Mouse (Mus musculus) kidney, postnatal 10 days (tissue): Measurements from ENCODE around the gene Gcnt4.
A peak's percentile ranks its signal among the peaks of the same experiment; 100 is the strongest.
"Not testable (repeated sequence)": the region's sequence is repeated elsewhere in the genome, so short reads cannot be mapped to it uniquely, and the experiment has no call there.

ENCODE experiments used
- DNase-seq: peaks from one replicate; pipeline ENCODE4 v3.0.0; 2021; ENCODE audit warnings: mixed read lengths

The Gcnt4 gene

GRCm38 (mm10) chr13:96923999-96924961 lies at the start of gene Gcnt4:
Gene Gcnt4 (plus strand): TSS chr13:96924689.
- peak; percentile 77 for DNase-seq

- no peak for DNase-seq
These were observed 46.0 kb upstream of the Gcnt4 start for GRCm38 (mm10) chr13:96878220-96879057.

GRCm38 (mm10) chr13:96884534-96884933 lies 40.0 kb upstream of the Gcnt4 start:
- no peak for DNase-seq

GRCm38 (mm10) chr13:96889985-96890384 lies 34.5 kb upstream of the Gcnt4 start:
- DNase-seq: no peak

- no peak for DNase-seq
These were observed 29.3 kb upstream of the Gcnt4 start for GRCm38 (mm10) chr13:96895144-96895543.

- DNase-seq: no peak
These were observed 17.8 kb upstream of the Gcnt4 start for GRCm38 (mm10) chr13:96906717-96907116.

DNA sequence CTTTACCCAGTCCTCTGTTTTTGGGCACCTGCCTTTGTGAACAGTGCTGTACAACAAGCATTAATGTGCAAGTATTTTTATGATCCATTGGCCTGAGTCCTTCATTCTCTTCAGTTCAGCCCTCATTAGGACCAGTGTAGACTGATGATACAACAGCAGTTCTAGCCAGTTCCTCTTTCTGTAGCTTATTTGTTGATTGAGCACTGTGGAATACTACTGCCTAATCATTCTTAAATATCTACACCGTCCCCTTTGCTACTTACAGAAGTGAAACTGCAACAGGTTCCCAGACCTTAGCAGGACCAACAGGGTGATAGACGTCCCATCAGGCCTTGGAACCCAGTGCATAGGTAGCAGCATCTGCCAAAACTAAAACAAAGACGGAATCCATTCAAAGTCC lies 13.3 kb upstream of the Gcnt4 start:
- DNase-seq: no peak

DNA sequence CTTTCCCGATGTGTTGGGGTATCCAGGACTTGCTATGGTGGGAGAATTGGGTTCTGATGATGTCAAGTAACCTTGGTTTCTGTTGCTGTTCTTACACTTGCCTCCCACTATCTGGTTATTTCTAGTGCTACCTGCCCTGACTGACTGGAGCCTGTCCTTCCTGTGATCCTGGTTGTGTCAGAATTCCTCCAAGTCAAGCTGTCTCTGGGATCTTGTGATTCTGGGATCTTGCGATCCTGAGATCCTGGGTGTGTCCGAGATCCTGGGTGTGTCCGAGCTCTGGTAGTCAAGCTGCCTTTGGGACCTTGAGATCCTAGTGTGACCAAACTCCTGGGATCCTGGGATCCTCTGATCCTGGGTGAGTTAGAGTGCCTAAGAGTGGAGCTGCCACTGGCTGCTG lies 1.4 kb upstream of the Gcnt4 start:
- not testable (repeated sequence) for DNase-seq

GRCm38 (mm10) chr13:96924985-96925745 lies 676 bp downstream of the Gcnt4 start:
- peak; percentile 51 for DNase-seq

GRCm38 (mm10) chr13:96925991-96926725 lies 1.7 kb downstream of the Gcnt4 start:
- DNase-seq: no peak

DNA sequence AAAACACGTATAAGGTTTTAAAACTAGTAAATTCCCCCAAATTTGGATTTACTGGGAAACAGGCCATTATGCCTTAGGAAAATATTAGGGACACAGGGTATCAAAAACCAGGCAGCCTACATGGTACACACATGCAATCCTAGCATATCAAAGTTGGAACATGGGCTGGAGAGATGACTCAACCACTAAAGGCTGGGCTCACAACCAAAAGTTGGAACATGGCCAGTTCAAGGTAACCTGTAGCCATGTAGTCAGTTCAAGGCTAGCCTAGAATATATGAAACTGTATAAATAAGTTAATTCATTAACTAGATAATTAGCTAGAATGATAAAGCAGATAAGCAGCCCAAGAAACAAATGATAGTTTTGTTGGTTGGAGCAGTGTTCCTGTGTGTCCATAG lies 3.3 kb downstream of the Gcnt4 start:
- no peak for DNase-seq

DNA sequence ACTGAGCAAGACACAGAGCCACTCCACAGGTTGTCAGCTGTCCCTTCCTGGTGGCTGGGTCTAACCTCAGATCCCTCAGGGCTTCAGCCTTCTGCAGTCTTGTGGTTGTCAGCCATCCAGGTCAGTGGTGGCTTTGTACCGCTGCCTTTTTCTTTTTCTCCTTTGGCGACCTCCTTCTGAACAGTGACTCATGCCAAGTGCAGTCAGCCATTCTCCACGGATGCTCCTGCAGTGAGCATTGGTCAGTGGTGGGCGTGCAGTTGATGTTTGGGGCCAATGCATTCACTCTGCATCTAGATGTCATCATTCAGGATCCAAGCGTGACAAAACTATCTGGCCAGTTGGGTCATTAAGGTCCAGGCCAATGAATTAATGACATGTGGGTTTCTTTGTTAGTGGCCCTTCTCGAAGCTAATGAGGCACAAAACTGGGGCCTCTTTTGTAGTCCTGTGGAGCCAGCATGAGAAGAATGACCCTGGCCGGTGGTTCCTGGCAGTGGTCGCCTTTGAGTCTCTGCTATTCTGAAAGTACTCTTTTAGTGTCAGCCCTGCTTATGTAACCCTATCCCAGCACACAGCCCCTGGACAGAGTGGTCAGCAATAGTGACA lies 4.0 kb downstream of the Gcnt4 start:
- DNase-seq: no peak

DNA sequence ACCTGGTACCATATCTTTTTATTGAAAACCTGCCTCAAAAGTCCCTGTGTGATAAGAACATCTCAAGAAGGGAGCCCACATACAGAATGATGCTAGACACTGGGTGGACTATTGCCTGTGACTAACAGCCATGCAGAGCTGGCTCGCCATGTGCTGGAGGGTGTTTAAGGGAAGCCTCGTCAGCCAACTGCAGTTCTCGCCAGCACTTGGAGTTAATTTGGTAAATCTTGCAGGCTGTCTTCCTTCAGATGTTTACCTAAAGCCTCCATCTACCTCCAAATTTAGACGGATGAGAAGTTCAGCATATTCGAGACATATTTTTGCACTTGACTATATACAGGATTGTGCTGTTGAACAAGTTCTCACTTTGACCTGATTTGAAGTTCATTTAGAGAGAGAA lies 8.3 kb downstream of the Gcnt4 start:
- DNase-seq: no peak

DNA sequence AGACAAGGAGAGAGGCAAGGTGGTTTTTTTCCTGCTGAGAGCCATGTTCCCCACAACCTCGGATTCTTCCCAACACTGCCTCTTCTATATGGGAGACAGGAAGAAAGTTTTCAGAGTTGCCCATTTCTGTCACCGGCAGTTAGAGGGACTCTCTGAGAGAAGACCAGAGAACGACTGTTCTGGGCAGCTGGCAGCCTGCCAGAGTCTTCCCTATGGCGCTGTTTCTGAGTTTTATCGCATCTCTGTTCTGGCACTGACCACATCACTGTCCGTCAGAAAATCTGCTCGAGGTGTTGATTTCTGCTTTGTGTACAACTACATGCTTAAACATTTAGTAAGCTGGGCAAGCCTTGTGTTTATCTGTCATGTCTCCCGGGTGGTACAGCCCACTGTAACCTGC lies 8.9 kb downstream of the Gcnt4 start:
- no peak for DNase-seq

GRCm38 (mm10) chr13:96936173-96936777 lies 11.8 kb downstream of the Gcnt4 start:
- DNase-seq: peak; percentile 35

GRCm38 (mm10) chr13:96937059-96937558 lies 12.6 kb downstream of the Gcnt4 start:
- no peak for DNase-seq

- DNase-seq: no peak
These were observed 15.2 kb downstream of the Gcnt4 start for GRCm38 (mm10) chr13:96939680-96940079.

GRCm38 (mm10) chr13:96941481-96941880 lies 17.0 kb downstream of the Gcnt4 start:
- not testable (repeated sequence) for DNase-seq

DNA sequence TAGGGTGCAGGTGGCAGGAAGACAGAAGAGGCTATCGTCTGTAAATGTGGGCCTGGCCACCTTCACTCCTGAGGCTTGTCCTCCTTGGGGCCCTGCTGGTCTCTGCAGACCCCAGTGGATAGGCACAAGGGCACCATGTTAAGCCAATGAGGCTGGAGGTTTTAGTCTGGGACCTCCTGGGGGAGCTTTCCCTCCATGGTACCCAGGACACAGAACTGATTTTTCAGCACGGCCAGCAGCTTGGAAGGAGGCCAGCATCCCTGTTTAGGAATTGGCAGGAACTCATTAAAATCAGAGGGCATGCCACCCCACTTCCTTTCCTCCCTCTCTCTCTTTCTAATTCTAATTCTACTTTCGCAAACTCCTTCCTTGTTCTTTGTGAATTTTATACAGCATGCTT lies 19.1 kb downstream of the Gcnt4 start:
- DNase-seq: peak; percentile 74

- no peak for DNase-seq
These were observed 21.3 kb downstream of the Gcnt4 start for GRCm38 (mm10) chr13:96945748-96946147.

- no peak for DNase-seq
These were observed 23.2 kb downstream of the Gcnt4 start for GRCm38 (mm10) chr13:96947722-96948121.
